Mouse (Mus musculus): Measurements from ENCODE around the gene Trabd2b. TPM values are rescaled to one million over a fixed set of nuclear protein-coding genes. Genes with fewer than 3 reads are reported as not detected.

Trabd2b gene
- total and polyA plus RNA-seq, 2 experiments from 2014 or later, result 4.5 to 10.5 TPM

- no peaks in the 10 kb centered on the region for H3K27me3 ChIP-seq (ENCODE audit: control insufficient read depth, insufficient read depth, low read length)
- no peaks in the 10 kb centered on the region for H3K9me3 ChIP-seq (replicated peaks; ENCODE audit: control insufficient read depth, low read length)
- ATAC-seq (ENCODE audit: insufficient read depth, low read depth) (no peak), DNase-seq (ENCODE audit: low spot score) (no peak)
- H3K4me3 ChIP-seq (ENCODE audit: low read depth, low read length), result no peak overlapping the region
- H3K9ac ChIP-seq (replicated peaks; ENCODE audit: low read depth, low read length), result no peak overlapping the region
- no peaks in the 10 kb centered on the region for H3K36me3 ChIP-seq (replicated peaks; ENCODE audit: control insufficient read depth, insufficient read depth, low read length)
- H3K27ac ChIP-seq (ENCODE audit: low read depth), result no peak overlapping the region
- H3K4me1 ChIP-seq (ENCODE audit: control insufficient read depth, insufficient read depth), result peaks cover 29% of the 10 kb centered on the region
- TF ChIP-seq CTCF (IDR thresholded peaks at IDR 0.05; ENCODE audit: low read depth), result no peak
- no peak for TF ChIP-seq EP300 (IDR thresholded peaks at IDR 0.05; ENCODE audit: low read depth)
- no peak overlapping the region for H3K4me2 ChIP-seq (ENCODE audit: low read depth, low read length)
- WGBS, result 75% methylated on average over 4 of the region's 4 CpGs
Observed at GRCm38 (mm10) chr4:114519321-114519720, 112.8 kb downstream of the Trabd2b start.

- WGBS, result 81% methylated on average over 3 of the region's 3 CpGs
- Histone ChIP-seq H3K4me2 (ENCODE audit: low read depth, low read length) (no peak overlapping the region), H3K4me1 (ENCODE audit: control insufficient read depth, insufficient read depth) (peaks cover 23% of the 10 kb centered on the region), H3K4me3 (ENCODE audit: low read depth, low read length) (no peak overlapping the region), H3K9me3 (replicated peaks; ENCODE audit: control insufficient read depth, low read length) (no peaks in the 10 kb centered on the region), H3K27ac (ENCODE audit: low read depth) (no peak overlapping the region), H3K36me3 (replicated peaks; ENCODE audit: control insufficient read depth, insufficient read depth, low read length) (no peaks in the 10 kb centered on the region), H3K9ac (replicated peaks; ENCODE audit: low read depth, low read length) (no peak overlapping the region), H3K27me3 (ENCODE audit: control insufficient read depth, insufficient read depth, low read length) (no peaks in the 10 kb centered on the region)
- TF ChIP-seq EP300 (IDR thresholded peaks at IDR 0.05; ENCODE audit: low read depth) (no peak), CTCF (IDR thresholded peaks at IDR 0.05; ENCODE audit: low read depth) (no peak)
- no peak for ATAC-seq (ENCODE audit: insufficient read depth, low read depth)
- DNase-seq (ENCODE audit: low spot score), result no peak
Observed at GRCm38 (mm10) chr4:114519966-114520365, 113.4 kb downstream of the Trabd2b start.

GRCm38 (mm10) chr4:114523335-114524188, 117.0 kb downstream of the Trabd2b start:
- DNase-seq (ENCODE audit: low spot score) (no peak), ATAC-seq (ENCODE audit: insufficient read depth, low read depth) (no peak)
- Histone ChIP-seq H3K27ac (ENCODE audit: low read depth) (no peak overlapping the region), H3K4me2 (ENCODE audit: low read depth, low read length) (no peak overlapping the region), H3K9me3 (replicated peaks; ENCODE audit: control insufficient read depth, low read length) (no peaks in the 10 kb centered on the region), H3K27me3 (ENCODE audit: control insufficient read depth, insufficient read depth, low read length) (no peaks in the 10 kb centered on the region), H3K4me3 (ENCODE audit: low read depth, low read length) (no peak overlapping the region), H3K4me1 (ENCODE audit: control insufficient read depth, insufficient read depth) (no peaks in the 10 kb centered on the region), H3K36me3 (replicated peaks; ENCODE audit: control insufficient read depth, insufficient read depth, low read length) (no peaks in the 10 kb centered on the region), H3K9ac (replicated peaks; ENCODE audit: low read depth, low read length) (no peak overlapping the region)
- TF ChIP-seq EP300 (IDR thresholded peaks at IDR 0.05; ENCODE audit: low read depth), result no peak
- TF ChIP-seq CTCF (IDR thresholded peaks at IDR 0.05; ENCODE audit: low read depth), result no peak
- 80% methylated on average over 5 of the region's 5 CpGs for WGBS

GRCm38 (mm10) chr4:114531591-114531990, 125.1 kb downstream of the Trabd2b start:
- DNase-seq (ENCODE audit: low spot score), result no peak
- ATAC-seq (ENCODE audit: insufficient read depth, low read depth), result no peak
- Histone ChIP-seq H3K27ac (ENCODE audit: low read depth) (no peak overlapping the region), H3K4me2 (ENCODE audit: low read depth, low read length) (no peak overlapping the region), H3K9ac (replicated peaks; ENCODE audit: low read depth, low read length) (no peak overlapping the region), H3K9me3 (replicated peaks; ENCODE audit: control insufficient read depth, low read length) (no peaks in the 10 kb centered on the region), H3K36me3 (replicated peaks; ENCODE audit: control insufficient read depth, insufficient read depth, low read length) (no peaks in the 10 kb centered on the region), H3K4me3 (ENCODE audit: low read depth, low read length) (no peak overlapping the region), H3K4me1 (ENCODE audit: control insufficient read depth, insufficient read depth) (peaks cover 21% of the 10 kb centered on the region), H3K27me3 (ENCODE audit: control insufficient read depth, insufficient read depth, low read length) (no peaks in the 10 kb centered on the region)
- WGBS, result 62% methylated on average over 6 of the region's 6 CpGs
- no peak for TF ChIP-seq CTCF (IDR thresholded peaks at IDR 0.05; ENCODE audit: low read depth)
- TF ChIP-seq EP300 (IDR thresholded peaks at IDR 0.05; ENCODE audit: low read depth), result no peak

- no peaks in the 10 kb centered on the region for H3K9me3 ChIP-seq (replicated peaks; ENCODE audit: control insufficient read depth, low read length)
- H3K4me2 ChIP-seq (ENCODE audit: low read depth, low read length), result no peak overlapping the region
- H3K4me1 ChIP-seq (ENCODE audit: control insufficient read depth, insufficient read depth), result peaks cover 21% of the 10 kb centered on the region
- WGBS, result 57% methylated on average over 4 of the region's 4 CpGs
- ATAC-seq (ENCODE audit: insufficient read depth, low read depth), result peak; percentile 54
- H3K9ac ChIP-seq (replicated peaks; ENCODE audit: low read depth, low read length), result no peak overlapping the region
- no peak for TF ChIP-seq EP300 (IDR thresholded peaks at IDR 0.05; ENCODE audit: low read depth)
- TF ChIP-seq CTCF (IDR thresholded peaks at IDR 0.05; ENCODE audit: low read depth), result no peak; the same call in 1 of the 2 replicates
- peak overlapping the region; percentile 53 for H3K27ac ChIP-seq (ENCODE audit: low read depth)
- H3K36me3 ChIP-seq (replicated peaks; ENCODE audit: control insufficient read depth, insufficient read depth, low read length), result no peaks in the 10 kb centered on the region
- no peak overlapping the region for H3K4me3 ChIP-seq (ENCODE audit: low read depth, low read length)
- H3K27me3 ChIP-seq (ENCODE audit: control insufficient read depth, insufficient read depth, low read length), result no peaks in the 10 kb centered on the region
- DNase-seq (ENCODE audit: low spot score), result peak; percentile 54
Observed at GRCm38 (mm10) chr4:114533894-114534754, 127.6 kb downstream of the Trabd2b start.

Data from heart, postnatal 0 days (tissue).